Mouse (Mus musculus) embryonic fibroblast, embryonic 13.5 days (primary cell): ENCODE measurements around the gene Olfr211.

Experiments used
- CTCF ChIP-seq: IDR thresholded peaks from 2 replicates; pipeline ENCODE4 v1.5.1; 2011; ENCODE audit warnings: mild to moderate bottlenecking, control low read depth, low read length, moderate library complexity, borderline replicate concordance; ENCODE audit not compliant: insufficient read depth
- POLR2A ChIP-seq: IDR thresholded peaks from 2 replicates; pipeline ENCODE4 v1.6.1; 2011; ENCODE audit warnings: low read depth, mild to moderate bottlenecking, control low read depth, low read length, moderate library complexity

DNA sequence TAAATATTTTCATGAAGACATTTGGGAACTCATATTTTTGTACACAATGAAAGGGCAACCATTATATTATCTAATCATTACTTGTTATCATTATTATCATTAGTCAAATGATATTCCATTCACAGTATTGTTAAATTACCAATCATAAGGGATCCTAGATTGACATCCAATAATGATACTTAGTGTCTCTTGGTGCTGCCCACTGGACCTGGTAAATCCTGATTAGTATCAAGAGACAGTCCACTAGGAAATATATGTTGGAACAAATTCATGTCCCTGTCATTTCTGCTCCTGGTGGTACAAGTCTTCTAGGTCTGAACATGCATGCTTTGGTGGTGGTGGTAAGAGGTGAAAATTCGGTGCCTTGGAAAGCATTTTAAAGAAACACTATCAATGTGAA lies 49.3 kb downstream of the Olfr211 start, which contains the start of gene Olfr213:
- TF ChIP-seq CTCF (no peak), POLR2A (no peak)
